Mouse (Mus musculus) layer of hippocampus, postnatal 10 days (tissue): ENCODE data around the gene Lpp. TPM values are rescaled to one million over a fixed set of nuclear protein-coding genes. Genes with fewer than 3 reads are reported as not detected.

Source experiments
- DNase-seq, 2 experiments: peaks; one replicate each; pipeline ENCODE4 v3.0.0; 2021; ENCODE audit warnings: low spot score in 2 of 2
- total RNA-seq, 2 experiments: library from RNA; stranded (reverse); gene quantifications; 2 replicates each; pipeline ENCODE4 v1.2.3; 2021

Lpp gene
- total RNA-seq, 2 experiments from 2014 or later: 10.9 to 11.2 TPM

DNA sequence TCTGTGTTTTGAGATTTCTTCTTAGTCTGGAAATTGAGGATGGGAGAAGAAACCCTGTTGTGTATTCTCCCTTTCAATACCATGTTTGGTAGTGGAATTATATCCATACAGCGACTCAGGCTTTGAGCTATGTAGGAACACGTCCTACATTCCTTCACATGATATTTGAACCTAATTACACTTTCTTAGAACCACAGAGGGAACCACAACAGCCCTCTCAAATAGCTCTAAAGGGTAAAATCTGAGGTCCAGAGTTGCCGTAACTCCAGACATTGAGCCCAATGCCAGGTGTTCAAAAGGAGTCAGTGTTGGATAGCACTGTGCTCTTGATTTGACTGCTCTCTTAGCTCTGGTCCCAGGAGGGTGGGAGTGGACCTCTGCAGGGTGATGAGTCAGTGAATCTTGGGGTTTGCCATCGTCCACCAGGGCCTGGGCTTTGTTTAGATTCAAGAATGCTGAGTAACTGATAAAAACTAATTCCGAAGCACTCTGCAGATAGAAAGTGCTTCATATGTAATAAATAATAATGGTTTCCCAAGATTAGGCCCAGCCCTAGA, 104.9 kb downstream of the Lpp start:
- no peak for DNase-seq

DNA sequence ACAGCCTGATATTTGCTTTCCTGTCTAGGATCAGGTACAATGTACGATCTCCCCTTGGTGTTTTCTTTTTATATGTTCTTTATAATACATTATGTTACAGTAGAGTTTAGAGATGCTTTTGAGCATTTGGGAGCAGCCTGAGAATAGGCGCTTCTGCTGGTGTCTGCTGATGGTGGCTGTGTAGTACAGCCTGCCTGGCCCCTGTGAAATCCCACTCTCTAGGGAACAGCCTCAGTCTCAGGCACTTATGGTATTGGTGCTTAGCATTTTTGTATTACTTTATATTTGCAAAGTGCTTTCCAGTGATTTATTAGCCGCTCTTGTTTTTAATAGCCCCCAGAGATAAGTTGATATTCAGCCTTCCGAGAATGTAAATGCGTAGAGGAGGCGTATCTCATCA, 107.9 kb downstream of the Lpp start:
- no peak for DNase-seq

DNA sequence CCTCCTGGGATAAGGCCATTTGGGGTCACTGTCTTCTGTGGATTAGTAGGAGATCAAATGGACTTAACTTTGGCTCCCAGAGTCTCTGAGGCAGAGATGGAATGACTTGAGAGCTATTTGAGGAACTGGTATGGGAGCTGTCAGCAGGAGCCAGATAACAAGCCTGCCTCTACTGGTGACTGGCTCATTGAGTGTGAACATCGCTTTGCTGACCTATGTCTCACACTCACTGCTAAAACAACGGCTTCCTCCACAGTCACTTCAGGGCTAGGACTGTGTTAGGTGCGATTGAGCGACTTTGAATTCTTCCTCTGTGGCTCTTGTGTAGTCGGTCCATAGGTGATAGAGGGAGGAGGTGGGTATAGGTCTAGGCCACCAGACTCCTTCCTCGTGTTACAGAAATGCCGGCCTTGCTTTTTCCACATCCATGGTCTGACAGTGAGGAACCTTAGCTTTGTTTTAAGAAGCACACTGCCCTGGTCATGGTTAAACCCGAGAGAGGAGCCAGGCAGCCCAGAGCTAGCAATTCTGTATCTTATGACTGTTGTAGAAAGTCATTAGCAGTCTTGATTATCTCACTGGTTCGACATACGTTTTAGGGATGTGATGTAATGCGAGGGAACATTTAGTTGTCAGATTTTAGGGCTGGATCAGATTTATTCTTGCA, 108.5 kb downstream of the Lpp start:
- no peak for DNase-seq

DNA sequence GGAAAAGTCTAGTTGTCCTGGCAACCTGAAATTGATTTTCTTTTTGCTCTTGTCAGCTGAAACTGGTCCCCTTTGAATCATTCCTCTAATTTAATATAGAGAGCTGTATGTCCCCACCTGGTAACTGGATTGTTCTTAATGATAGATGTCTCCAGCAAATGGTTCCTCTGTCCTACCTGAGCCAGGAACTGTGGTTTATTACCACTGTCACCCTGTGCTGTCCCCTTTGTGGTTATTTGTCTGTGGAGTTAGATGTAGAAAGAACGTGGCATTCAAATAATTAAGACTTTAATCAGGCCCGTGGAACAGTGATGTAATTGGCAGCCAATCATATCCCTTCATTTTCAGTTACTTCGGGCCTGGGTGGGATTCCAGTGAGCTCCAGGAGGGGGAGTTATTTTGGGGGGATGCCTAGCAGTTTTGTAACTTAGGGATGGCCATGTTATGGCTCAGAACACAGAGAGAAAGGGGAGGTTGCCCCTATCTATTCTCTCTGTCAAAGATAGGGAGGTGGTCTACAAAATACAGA, 109.1 kb downstream of the Lpp start:
- DNase-seq: peak in 1 of 2 experiments; percentile 42

DNA sequence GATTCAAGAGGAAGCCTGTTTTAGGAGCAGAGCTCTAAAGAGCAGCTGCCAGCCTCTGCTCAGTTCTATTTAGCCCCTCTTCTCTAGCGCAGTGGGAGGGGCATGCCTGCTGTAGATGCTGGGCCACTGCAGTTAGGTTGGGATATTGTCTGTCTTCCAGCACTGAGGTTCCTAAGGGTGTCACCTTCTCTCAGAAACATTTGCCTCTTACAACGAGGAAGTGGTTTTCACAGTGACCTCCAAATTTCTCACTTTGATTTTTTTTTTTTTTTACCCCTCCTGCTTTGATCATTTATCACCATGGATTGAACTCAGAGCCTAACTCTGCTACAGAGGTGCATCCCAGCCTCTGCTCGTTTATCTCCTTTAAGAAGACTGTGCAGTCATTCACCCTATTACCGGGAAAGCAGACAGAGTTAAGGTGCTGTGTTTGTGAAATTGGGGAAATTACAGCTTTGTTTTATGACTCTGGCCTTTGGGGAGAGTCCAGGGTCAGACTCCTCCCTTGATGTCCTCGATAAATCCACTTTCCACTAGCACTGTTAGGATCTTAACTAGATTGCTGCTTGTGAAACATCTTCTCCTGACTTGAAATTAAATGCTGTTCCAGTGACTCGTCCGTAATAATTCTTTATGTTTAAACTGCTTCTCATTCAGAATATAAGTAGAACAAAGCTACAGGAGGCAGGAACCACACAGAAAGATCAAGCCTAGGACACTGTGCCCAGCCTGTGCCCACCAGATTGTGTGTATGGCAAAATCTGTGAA, 111.7 kb downstream of the Lpp start:
- no peak for DNase-seq

DNA sequence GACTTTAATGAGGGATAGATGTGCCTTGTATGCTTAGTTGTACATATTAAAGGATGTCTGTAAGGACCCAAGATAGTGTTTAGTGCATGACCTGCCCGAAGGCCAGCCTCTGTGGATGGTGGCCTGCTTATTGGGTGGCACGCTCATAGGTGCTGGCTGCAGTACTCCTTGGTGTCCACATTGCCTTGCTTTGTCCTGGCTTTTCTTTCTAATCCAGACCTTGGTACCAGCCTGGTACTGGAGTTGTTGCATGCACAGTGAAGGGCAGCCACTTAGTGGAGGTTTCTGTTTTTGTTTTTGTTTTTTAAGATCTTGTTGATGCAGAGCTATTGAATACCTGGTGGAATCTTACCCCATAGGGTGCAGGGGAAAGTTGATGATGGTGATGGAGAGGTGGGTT, 112.9 kb downstream of the Lpp start:
- no peak for DNase-seq

DNA sequence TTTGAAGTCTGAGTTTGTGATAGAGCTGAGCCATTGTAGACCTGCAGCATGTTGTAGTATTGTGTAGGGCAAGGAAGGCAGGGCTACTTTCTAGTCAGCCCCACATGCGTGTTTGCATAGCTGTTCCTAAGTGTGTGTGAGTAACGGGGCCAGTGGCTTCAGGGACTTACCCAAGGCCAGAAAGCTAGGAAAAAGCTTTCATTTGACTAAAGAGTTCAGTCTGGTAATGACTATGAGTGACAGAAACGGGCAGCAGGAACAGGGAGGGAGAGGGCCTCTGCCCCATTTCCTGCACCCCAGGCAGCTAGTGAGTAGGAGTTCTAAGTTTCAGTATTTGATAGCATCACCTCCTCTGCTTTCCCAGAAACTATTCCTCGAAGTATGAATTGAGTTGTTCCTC, 113.4 kb downstream of the Lpp start:
- no peak for DNase-seq

DNA sequence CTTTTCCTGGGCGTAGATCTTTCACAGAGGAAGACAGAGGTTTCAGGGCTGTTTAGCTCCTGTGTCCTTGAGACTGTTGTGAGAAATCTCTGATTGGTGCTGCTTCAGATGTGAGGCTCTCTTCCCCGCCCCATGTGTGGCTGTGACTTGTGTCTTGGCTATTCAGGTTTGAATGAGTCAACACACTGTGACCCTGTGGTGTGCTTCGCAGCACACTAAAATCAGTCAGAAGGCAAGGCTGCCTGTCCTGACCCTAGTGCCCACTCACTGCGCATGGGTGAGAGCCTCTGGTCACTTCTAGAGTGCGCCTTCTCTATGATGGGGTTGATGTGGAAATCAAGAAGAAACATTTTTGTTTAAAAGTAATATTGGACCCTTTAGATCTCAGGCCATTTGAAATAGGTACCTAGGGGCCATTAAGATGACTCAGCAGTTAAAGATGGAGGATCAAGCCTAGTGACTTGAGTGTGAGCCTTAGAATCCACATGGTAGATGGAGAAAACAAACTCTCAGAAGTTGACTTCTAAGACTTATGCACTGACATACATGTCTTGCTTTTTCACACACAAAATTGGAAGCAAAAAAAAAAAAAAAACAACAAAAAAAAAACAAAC, 114.7 kb downstream of the Lpp start:
- DNase-seq: no peak

DNA sequence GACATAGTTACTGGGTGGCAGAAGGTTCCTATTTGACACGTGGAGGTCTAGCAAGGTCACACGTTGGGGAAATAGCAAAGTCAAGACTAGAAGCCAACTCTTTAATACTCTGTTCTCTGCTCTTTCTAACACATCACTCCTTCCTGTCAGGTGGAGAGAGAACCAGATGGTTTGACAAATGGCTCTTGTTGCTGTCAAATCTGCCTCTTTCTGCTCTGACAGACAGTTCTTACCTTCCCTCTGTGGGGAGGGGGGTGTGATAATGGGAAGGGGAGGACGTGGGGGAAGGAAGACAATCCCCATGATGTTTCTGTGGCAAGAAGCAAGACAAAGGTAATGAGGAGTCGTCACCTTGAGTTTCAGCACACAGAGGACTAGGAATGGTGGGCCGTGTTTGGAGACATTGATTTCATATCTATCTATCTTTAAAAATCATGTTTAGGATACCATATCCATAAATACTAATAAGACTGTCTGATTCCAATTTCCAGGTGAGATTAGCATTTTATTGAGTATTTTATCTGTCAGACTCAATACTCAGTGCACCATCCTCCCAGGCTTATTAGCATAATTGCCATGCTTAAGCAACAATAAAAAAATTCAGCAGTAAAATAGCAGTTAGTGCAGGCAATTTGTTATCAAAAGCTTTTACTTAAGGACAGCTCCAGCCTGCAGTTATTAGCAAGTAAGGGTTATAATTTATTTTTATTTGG, 115.9 kb downstream of the Lpp start:
- no peak for DNase-seq

DNA sequence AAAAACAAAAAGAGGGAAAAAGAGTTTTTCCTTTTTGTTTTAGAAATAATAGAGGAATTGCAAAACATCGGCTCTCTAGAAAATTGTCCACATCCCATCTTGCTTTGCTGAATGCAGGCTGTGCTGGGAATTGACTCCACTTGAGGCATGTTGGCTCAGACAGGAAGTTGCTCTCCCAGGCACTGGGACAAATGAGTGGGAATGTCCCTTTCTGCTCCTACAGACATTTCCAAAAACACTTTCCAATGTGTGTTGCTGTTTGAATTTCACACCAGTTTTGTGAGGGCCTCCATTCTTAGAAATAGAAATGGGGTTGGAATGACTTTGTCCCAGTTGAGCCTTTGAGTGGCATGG, 116.5 kb downstream of the Lpp start:
- no peak for DNase-seq

DNA sequence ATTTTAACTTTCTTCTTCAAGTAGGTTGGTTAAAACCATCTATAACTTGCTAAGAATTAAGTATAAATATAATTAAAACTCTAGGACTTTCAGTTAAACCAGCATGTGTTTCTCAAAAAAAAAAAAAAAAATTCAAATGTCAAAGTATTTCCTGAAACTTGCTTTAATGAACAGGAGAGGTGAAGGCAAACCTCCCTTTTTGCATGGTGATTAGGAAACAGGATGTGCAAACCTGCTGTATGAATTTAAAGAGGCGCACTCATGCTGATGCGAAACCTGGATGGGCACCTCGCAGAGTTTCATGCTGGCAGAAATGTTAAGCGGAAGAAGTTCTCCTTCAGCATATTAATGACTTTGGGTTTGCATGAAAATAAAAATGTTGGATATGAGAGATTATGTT, 119.9 kb downstream of the Lpp start:
- no peak for DNase-seq

DNA sequence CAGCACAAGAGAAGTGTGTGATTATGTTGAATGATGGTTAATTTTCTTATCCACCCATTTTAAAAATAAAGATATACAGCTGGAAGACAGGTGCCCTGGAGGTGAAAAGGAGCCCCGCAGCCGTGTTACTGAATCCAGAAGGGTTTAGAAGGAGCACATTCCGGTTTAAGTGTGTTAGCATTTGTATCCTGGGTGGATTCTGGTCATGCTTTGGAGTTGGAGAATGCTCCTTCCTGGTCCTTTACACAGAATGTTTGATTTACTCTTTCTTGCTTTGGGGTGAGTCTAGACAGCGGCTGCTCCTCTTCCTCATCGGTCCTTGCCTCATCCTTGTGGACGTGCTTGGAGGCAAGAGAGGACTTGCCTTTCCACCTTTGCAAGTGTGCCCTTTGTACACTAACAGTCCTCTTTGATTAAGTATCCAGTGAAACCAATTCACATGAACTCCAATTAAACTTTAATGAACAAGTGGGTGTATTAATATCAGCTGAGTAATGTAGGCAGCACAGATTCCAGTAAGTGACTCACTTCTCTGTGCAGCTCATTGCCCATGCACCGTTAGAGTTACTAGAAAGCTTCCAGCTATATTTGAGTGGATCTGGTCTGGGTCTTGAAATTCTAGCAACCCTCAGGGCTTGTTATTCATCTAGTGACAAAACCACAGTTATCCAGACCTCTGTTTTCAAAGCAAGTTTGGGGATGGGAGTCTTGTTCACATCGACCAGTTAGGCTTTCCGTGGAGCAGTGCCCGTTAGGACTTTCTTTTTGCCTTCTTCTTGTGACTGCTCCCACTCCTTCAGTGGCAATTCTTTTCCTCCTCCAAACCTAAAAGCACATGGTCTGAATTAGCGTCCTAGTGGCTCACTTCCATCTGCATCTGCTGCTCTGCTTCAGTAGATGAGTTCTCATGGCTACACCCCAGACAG, 121.8 kb downstream of the Lpp start:
- DNase-seq: no peak

DNA sequence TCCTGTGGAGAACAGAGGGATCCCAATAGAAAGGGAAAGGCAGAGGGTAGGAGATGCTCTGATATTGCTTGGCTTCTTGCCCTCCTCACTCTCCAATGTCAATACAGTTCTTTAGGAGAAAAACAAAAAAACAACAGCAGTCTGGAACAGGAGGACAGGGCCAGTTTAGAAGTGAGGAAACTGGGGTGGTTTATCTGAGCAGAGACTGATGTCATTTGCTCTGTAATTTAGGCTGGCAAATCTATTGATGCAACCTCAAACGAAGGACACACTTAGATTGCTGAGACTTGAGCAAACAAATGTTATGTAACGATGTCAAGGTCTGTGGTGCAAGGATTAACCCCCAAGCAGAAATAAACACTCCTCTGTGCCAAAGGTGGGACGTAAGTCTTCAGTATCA, 123.7 kb downstream of the Lpp start:
- no peak for DNase-seq

DNA sequence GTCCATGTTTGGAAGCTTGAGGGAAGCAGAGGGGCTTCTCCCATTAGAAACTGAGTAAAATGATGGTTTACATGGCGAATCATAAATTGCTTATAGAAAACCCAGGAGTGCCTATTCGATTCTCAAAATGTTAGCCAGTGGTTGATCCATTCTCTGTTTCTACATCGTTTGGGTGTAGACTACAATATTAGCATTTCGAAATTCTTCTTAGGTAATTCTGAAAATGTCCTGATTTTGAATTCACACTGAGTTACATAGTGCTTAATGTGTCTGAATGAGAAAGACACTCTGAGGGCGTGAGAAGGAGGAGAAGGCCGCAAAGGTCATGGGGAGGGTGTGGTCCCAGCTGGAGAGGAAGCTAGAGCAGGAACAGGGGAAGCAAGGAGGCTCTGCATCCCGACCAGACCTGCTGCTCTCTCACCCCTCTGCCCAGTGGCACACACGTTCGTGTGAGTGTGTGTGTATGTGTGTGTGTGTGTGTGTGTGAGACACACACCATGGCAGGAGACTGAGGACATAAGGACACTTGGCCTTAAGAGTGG, 124.3 kb downstream of the Lpp start:
- DNase-seq: no peak

DNA sequence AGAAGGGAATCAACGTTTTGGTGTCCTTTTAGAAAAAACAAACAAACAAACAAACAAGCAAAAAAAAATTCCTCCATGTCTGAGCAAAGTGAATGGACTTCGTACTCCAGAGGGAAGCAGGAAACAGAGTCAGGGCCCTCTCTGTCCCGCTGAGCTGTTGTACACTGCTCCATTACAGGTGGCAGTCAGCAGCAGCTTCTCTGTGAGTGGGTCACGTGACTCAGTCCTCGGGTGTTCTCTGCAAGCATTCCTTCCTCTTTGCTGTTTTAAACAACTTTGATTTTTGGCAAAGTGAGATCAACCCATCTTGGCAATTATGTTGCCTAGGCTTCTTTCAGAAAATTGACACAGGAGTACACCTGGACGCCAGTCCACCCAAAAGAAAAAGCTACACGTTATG, 125.5 kb downstream of the Lpp start:
- no peak for DNase-seq

DNA sequence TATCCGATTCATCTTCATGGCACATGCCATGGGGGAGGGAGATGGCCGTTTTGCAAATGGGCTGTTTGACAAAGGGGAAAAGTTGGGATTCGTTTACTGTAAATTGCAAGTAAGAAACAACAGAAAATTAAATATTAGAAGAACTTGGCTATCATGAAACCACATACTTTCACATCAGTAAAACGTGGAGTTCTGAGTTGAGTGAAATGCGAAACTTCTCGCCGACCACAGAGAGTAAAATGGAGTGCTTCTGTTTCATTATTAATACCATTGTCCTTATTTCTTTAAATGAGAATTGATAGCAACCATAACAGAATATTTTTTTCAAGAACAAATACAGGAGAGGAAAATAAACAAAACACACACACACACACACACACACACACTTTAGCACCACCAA, 133.9 kb downstream of the Lpp start:
- DNase-seq: no peak

DNA sequence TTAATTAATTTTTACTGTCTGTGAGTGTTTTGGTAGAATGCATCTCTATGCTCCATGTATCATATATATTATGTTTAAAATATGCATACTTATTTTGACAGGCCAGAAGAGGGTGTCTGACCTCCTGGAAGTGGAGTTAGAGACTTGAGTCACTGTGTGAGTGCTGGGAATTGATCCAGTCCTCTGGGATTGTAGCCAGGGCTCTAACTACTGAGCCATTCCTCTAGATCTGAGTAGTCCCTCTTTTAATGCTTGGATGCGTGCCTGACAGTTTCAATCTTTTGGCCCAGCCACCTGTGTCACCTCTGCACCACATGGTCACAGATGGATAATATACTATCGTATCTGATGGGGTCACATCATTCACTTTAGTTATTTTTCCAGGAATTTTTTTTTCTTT, 138.4 kb downstream of the Lpp start:
- no peak for DNase-seq

DNA sequence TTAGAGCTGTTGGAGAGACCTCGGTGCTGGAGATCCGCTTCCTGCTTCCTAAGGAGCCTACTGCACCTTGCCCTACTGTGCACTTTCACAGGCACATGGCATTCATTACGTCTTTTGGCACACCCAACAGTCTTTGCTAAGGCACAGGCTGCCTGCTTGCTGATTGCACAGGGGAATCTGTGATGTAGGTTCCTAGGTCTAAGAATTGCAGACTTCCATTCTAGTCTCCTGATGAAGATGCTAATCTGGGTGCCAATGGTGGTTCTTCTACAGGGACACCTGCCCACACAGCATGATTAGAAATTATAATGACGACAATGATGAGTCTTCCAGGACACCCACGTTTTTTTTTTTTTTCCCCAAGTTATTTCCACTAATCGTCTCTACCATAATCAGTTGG, 141.9 kb downstream of the Lpp start:
- DNase-seq: no peak

DNA sequence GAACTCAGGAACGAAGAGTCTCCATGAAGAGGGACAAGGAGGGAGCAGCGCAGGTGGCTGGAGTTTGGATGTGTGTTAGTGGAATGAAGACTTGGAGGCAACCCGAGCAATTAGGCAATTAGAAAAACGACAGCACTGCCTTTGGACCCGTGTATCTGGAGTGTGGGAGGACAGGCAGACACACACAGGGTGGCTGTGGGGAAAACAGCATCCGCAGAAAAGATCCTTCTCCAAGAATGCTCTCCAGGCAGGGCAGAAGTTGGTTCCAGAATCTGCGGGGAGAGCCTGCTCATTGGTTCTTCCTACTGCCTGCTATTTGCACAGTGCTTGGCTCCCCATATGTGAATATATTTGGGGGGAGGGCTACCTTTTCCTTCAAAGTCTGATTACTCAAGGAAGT, 143.0 kb downstream of the Lpp start:
- peak in 1 of 2 experiments; percentile 38 for DNase-seq

DNA sequence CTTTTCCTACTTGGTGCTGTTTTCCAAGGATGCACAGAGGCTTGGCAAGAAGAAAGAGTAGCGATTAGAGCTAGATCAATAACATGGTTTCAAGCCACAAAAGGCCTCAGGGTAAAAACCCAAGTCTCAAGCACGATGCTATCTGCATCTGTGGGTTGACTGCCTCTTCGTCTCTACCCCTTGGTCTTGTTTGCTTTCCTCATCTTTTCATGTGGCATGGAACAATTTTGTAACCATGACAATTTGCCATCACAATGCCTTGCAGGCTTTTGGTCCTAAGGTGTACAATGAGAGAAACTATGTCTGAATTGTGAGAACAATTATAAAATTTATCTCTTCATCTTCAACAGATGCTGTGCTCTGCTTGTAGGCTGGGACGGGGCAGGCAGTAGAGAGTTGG, 145.7 kb downstream of the Lpp start:
- no peak for DNase-seq
